Mouse (Mus musculus): ENCODE measurements around the gene Zmat5.

Zmat5 gene

DNA sequence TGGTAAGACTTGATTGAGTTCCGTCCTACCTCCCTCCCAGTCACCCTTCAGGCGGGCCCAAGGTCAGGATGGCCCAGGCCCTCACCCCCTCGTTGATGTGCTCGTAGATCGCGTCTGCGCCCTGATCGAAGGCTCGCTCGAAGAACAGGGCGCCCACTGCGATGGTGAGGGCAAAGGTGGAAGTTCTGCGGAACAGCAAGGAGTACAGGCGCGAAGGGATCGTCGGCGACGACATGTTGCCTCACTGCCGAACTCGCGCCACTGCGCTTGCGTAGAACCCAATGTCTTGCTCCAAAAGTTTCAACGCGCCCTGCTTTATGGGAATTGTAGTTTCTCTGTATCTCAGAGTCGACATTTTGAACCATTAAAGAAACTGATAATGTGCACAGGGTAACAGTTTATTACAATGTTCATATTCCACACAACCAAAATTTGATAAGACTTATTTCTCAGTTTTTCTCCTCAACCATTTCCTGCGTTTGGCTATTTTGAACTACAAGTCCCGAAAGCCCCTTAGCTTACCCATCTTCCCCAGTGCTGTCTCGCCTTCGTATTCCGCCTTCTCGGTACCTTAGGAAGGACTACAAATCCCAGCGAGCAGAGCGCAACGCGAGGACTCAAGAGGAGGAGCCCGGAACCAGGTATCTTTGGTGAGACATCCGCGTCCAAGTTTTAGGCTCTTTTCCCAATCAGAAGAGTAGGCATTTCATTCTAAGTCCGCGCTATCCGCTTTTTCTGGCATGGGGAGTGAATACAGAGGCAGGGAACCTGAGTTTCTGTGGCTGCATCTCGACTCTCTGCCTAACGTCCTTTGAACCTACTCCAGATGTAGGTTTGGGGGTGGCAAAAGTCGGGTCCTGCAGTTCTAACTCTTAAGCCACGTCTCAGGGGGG, at the start of gene Zmat5, which contains the start of gene Uqcr10:
TSS of gene Zmat5 (plus strand) at position 607 of the 893 bp plus-strand sequence.
TSS of gene Uqcr10 (minus strand) at position 271 of the 893 bp plus-strand sequence.
- DNase-seq, result peak; percentile 94

DNA sequence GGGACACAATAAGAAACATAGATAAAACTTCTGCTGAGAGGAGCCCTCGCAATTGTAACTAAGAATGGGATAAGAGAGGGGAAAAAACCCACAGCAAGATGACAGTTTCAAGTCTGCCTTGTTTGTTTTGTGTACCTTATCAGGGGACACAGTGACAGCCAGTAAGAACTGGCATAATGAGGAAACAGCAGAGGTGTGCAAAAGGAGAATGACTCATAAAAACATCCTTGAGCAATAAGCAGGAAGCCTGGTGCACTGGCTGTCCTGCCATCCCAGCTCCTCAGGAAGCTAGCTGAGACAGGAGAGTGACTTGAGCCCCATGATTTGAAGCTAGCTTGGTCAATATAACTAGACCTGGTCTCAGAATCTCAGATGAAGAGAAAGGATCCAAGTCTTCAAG, 44.7 kb upstream of the Zmat5 start:
- DNase-seq, result no peak

DNA sequence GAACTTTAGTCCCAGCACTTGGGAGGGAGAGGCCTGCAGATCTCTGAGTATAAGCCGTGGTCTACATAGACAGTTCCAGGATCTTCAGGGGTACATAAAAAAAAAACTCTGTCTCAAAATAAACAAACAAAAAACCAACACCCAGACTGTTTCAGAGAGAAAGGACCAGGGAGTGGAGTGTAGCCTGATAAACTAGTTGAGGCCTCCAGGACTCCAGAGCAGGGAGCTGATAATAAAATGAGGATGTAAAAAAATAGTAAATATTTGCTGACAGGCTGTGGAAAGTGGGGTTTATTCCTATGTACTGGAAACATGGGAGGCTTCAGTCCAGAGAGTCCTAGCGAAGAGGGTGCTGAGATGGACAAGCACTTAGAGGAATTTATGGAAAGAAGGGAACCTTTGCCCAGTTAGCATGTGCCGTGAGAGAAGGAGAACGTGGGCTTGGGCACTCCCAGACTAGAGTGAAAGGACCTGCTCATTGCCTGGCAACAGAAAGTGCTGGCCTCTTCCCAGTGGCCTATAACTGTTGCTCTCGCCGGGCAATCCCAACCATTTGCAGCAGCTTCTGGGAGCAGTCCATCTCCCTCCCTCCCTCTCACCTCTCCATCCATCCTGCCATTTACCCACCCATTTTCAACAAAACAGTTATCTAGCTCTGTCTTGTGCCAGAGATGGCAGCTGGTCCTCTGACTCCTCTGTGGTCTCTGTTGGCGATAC, 44.0 kb upstream of the Zmat5 start:
- DNase-seq, result no peak

DNA sequence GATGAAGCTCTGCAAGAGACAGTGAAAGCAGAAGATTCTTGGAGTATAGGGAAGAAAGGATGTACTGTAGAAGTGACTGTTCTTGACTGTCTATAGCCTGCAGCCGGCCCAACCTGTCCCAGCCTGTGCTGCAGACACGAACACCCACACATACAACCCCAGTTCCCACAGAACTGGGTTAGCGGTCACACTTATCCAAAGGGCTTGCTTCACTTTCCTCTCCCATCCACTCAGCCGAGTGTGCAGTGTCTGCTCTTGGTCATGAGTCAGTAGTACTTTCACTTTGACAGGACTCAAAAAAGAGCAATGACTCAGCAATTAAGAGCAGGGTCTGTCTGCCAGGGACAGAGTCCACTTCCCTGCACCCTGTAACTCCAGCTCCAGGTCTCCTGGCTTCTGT, 43.2 kb upstream of the Zmat5 start:
- DNase-seq, result no peak

DNA sequence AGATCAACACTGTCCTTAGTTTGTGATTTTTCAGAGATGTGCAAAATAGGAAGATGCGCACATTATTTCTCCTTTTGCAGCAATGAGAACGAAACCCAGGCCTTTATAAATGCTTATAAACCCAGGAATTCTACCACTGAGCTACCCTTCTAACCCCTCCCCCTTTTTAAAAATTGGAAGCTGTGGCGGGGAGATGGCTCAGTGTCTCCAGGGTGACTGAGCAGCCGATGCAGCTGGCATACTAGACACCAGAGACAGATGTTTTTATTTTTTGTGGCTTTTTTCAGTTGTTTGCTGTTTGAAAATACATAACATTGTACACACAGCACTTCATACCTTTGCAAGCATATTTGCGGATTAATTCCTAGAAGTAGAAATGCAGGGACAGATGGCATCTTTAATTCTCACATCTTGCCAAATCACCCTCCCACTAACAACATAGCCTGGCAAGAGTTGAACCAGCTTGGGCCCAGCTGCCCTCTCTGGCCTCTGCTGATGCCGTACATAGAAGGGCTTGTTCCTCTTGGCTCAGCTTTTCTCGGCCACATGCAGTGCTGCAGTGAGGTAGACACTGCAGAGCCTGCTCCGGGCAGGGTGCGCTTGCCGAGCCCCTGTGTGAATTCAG, 42.5 kb upstream of the Zmat5 start:
- no peak for DNase-seq

DNA sequence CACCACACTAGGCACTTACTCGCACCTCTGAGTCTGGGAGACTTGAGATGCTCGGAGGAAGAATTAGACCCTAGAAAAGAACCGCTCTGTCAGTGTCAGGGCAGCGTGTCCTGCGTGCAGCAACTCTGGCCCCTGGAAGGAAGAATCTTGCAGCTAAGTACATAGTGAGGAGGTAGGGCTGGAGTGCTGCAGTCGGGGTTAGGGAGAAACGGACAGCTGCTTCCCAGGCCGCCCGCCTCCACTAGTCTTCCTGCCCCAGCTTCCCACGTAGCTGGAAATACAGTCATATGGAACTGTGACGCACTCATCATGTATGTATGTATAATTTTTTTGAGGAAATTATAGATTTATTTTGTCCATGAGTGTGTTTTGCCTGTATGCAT, 42.0 kb upstream of the Zmat5 start:
- DNase-seq, result no peak

DNA sequence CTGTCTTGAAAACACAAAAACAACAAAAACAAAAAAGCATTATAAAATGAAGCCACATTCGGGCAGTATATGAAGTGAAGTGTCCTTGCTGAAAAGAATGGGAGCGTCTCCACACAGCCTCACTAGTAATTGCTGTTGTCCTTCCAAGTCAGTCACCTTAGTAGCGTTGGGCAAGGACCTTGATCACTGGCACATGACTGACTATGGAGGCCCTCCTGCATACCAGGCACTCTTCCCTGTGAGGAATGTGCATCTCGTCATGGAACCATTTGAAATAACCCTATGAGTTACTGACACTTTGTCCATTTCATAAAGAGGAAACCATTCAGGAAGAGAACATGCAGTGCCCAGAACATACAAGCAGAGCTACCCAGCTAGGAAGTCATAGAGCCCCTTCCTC, 32.7 kb upstream of the Zmat5 start:
- no peak for DNase-seq

DNA sequence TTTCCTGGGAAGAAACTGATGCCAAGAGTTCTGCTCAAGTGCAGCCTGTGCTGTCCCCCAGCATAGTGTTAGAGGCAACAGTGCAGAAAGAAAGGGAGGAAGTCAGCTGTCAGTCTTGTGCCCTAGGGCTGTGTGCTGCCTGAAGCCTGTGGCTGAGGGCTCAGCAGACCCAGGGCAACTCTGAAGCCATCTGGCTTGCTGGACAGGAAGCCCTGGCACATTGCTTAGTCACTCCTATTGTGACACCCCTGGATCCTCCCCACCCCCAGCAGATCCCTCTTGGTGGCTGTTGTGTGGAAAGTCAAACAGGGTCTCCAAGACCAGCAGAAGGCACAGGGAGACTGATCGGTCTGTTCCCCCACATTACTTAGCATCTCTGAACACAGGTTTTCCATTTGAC, 29.9 kb upstream of the Zmat5 start:
- DNase-seq, result no peak

DNA sequence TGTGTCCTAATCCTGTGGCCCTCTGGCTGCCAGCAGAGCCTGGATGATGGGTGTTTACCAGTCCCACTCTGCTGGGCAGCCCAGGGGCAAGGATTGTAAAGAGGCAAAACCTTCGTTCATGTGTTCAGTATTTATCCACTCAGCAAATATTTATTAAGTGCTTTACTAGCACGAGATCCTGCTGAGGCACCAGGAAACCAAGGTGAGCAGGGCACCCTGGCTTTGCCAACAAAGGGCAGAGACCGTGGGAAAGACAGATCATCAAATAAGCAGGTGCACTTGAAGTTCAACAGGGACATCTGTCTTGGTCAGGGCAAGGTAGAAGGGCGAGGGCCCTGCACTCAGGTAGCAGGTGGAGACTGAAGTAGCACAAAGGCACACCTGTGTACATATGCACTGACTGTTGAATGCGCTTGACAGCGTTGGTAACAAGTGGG, 29.3 kb upstream of the Zmat5 start:
- no peak for DNase-seq

DNA sequence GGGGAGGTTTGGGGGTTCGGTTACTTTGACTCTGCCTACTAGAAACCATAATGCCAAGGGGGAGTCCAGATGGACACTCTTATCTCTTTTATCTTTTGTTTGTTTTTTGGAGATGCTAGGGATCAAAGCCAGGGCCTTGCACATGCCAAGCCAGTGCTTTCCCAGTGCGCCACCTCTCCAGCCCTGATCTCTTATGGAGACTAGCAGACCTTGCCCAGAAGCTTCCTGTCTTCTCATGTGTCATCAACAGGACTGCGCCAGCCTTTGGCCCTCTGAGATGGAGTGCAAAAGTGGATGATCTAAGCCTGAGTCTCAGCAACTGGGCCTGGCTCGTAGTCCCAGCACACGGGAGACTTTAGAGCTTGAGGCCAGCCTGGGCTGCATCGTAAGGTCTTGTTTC, 28.8 kb upstream of the Zmat5 start:
- no peak for DNase-seq

DNA sequence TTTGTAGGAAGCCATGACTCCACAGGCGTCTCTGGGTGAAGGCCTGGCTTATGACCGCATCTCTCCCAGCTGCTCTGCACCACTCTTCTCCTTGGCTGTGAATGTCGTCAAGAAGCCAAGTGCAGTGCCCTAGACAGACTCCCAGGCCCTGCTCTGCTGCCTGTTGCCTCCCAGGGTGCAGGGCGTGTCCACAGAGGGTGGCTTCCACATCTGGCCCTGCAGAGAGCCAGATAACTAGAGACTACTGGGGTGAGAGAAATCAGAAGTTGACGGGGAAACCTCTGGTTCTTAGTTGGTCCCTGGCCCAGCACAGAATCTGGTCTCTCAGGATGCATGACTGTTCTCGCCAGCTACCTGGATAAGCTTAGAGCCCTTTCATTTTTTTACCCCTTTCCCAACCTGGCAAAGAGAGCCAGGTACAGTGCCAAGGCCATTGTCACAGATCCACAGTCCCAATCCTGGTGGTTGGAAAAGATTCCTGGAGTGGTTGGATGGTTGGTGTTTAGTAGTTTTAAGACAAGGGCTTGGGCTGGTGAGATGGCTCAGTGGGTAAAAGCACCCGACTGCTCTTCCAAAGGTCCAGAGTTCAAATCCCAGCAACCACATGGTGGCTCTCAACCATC, 27.1 kb upstream of the Zmat5 start:
- DNase-seq, result no peak

DNA sequence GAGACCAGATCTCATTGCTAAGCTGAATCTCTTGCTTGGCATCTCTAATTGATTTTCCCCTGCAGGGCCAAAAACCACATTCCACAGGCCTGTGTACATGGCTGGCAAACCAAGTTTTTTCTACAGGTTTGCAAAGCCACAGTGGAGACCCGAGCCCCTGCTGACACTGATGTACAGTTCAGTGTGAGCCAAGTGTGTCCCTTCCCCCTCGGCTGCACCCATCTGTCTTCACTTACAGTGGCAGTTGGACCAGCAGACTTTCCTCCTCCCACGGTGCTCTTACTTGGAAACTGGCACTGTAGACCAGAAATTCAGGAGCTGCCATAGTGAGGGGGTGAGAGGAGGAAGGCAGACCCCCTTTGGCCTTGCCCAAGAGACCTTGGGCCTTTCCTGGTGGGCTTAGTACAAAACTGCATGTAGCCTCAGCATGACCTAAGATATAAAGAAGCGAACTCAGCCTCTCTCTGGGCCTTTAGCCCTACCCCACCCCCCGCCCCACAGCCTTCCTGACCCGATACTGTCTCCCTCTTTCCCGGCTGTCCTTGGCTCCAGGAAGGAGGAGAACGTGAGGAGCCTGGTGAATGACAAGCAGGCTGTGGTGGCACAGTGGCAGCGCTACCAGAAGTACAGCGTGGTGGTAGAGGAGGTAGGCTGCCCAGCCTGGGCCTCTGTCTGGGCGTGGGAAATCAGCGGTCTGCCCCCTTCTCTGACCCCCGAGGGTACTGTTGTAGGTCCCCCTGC, 25.6 kb upstream of the Zmat5 start:
- DNase-seq, result no peak

DNA sequence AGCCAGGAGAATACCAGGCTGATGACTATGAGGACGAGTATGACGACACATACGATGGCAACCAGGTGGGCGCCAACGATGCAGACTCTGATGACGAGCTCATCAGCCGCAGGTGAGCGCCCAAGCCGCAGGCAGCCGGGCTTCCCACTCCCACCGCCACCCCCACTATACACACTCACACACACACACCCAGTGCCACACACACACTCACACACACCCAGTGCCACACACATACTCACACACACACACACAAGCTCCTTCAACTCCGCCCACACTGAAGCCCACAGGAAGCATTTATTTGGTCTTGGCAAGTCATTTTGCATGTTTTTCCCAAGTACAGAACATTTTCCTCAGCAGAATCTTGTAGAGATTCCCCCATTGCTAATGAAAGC, 25.0 kb upstream of the Zmat5 start:
- DNase-seq, result no peak

DNA sequence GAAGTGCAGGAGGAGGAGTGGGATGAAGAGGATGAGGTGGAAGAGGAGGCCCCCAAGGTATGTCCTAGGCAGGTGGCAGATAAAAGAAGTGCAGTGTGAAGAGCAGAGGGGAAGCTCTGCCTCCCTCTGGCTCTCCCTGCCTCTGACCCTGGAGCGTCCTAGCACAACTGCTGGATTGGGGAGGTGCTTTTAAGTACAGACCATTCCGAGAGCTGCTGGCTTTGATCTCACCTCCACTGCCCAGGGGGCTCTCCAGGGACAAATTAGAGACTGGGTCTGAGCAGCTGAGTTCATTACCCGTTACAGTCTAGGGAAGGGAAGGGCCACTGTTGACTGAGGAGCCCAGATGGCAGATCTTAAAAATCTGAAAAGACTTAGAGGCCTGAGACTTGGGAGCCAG, 24.4 kb upstream of the Zmat5 start:
- no peak for DNase-seq

DNA sequence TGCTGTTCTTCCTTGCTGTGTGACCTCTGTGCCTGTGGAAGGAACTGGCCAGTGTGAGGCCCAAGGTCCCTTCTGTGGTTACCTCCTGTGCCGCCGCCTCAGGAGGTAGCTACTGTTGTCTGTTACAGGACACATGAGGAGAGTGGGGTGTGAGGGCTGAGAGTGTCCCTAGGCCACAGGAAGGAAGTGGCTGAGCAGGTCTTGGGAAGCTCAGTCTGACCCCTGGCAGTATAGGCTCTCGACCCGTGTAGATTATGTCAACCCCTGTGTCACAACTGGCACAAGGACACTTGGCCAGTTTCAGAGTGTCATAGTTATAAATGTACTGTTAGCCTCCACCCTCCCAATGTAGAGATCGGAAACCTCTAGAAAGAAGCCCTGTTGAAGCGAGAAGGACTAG, 21.0 kb upstream of the Zmat5 start:
- DNase-seq, result no peak

DNA sequence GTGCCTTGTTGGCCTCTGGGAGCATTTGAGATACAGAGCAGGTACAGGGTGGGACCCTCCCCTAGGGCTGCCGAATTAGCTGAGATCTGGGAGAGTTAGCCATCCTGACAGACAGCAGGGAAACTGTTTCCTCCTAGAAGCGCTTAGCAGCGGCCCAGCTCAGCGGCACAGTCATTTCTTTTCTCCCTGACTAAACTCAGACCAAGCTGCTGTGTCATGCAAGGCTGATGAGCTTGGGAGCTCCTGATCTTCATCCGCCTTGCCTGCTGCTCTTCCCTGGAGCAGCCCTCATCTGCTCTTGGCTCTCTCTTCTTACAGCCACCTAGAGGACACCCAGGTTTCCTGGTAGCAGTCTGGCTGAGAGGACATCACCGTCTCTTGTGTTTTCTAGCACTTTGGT, 20.3 kb upstream of the Zmat5 start:
- DNase-seq, result no peak

DNA sequence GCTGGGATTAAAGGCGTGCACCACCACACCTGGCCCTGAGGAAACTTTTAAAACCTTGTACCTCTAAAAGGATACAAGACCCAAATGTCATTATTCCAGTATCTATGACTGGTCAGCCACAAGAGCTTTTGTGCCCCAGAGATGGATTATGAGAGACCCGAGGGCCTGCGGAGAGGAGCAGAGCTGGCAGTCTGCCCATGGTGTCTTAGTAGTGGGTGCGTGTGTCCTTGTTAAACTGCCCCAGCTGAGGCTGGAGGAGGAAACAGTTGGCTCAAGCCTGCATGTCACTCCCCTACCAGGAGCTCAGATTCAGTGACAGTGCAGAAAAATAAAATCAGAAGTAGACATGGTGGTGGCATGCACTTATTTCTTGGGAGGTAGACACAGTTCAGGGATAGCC, 19.4 kb upstream of the Zmat5 start:
- no peak for DNase-seq

DNA sequence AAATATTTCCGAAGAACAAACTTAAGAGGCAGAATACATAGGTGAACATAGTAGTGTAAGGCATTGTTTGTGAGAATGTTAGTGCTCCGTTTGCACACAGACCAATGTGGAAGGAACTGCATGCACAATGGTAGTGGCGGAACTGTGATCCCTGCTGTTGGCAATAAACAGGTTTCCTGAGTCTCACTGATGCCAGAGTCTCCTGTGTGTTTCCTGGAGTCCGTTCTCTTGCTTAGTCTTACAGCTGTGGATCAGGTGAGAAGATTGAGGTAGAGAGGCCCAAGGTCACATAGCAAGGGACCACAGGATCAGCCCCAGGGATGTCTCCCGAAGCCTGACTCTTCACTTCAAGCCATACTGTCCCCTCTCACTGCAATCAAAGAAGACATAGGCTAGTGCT, 19.0 kb upstream of the Zmat5 start:
- no peak for DNase-seq

DNA sequence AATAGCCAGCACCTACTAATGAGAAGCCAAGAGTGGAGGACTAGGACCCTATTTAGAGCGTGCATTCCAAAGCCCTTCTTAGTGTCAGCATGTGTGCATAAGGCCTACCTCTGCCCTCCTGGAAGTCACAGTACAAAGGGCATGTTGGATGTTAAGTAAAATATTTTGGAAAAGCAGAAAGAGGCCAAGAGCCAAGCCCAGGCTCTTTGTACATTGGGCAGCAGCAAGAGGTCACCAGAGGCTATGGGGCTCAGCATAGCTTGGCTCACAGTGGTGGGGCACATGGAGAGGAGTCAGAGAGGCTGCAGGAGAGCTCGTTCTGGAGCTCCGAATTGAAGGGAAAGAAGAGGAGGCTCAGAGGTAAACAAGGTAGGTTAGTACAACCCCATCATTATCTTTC, 17.5 kb upstream of the Zmat5 start:
- no peak for DNase-seq

DNA sequence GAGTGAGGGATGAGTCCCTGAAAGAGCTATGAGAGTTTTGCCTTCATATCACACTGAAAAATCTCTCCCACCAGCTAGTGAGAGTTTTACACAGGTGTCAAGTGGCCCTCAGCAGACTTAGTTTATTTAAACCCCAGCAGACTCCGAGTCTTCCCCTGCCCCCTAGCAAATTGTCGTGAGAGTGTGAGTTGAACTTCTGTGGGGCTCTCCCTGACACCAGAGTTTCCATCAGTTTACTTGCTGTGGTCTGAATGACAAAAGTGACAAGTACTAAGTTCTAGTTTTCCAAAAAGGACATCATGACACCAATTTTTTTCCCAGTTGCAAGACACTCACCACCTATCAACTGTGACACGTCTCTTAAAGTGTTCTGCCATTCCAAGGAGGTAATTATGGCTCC, 16.6 kb upstream of the Zmat5 start:
- no peak for DNase-seq

DNA sequence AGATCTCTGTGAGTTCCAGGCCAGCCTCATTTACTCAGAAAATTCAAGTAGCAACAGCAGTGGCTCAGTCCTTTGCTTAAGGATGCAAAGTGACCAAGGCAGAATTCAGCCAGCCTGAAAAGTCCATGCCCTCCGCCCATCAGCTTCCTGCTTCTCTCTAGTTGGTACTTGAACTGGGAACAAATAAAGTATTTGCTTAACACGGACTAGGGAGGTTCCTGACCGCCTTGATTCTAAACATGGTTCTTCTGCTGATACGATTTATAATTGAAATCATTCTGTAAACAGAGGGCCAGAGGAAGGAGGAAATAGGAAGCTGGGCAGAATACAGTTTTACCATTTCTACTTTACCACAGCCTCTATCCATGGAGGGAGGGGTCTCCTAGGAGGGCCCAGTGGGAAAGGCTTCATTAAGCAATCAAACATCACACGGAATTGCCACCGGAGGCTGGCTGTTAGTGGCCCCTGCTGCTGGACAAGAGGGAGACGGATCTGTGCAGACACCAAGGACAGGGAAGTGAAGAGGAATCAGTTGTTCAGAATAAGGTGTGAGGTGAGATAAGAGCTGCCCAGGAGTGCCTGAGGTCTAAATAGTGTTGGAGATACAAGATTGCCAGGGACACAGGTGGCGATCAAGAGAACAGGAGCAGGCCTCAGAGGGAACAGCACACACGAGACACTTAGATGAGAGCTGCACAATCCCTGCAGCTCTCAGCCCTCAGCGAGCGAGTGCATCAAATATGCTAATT, 15.7 kb upstream of the Zmat5 start:
- no peak for DNase-seq

DNA sequence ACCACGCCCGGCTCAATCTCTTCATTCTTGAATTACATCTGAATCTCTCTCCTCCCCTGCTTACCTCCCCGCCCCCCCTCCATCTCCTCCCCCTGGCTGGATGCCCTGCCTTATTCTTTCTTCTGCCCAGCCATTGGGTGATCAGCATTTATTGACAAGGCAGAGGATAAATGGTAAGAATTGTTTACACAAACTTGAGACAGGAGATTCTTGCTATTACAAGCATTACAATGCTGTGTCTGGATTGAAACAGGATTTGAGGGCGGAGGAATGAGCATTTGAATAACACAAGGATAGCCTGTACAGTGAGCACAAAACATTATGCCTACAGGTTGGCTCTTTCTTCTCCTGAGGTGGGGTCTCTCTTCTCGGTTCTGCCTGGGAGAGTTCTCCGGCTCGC, 14.1 kb upstream of the Zmat5 start:
- DNase-seq, result no peak
